Mouse (Mus musculus) midbrain, embryonic 10.5 days (tissue): ENCODE results near the gene Ncbp3. TPM values are rescaled to one million over a fixed set of nuclear protein-coding genes. Genes with fewer than 3 reads are reported as not detected.

Experiments
- DNase-seq: peaks from one replicate; pipeline ENCODE4 v3.0.0-alpha.2; 2017; ENCODE audit warnings: low spot score
- H3K27ac ChIP-seq: fragments of 300-500 bp; sonication (generic); replicated peaks from 2 replicates; pipeline ENCODE4 v1.5.1; 2016; ENCODE audit warnings: mild to moderate bottlenecking
- H3K27me3 ChIP-seq: fragments of 300-500 bp; sonication (generic); 2 replicates; pipeline ENCODE4 v1.6.1; 2016; ENCODE audit warnings: low read depth, mild to moderate bottlenecking; ENCODE audit not compliant: poor library complexity, severe bottlenecking
- H3K36me3 ChIP-seq: fragments of 300-500 bp; sonication (generic); 2 replicates; pipeline ENCODE4 v1.6.1; 2016; ENCODE audit warnings: mild to moderate bottlenecking, moderate library complexity
- H3K4me1 ChIP-seq: fragments of 300-500 bp; sonication (generic); 2 replicates; pipeline ENCODE4 v1.6.1; 2016
- H3K4me3 ChIP-seq: fragments of 300-500 bp; sonication (generic); 2 replicates; pipeline ENCODE4 v1.5.1; 2016; ENCODE audit warnings: mild to moderate bottlenecking, moderate library complexity
- H3K9me3 ChIP-seq: fragments of 300-500 bp; sonication (generic); replicated peaks from 2 replicates; pipeline ENCODE4 v1.6.1; 2016; ENCODE audit warnings: mild to moderate bottlenecking
- WGBS: fragments of 180-500 bp; shearing (Covaris S2); methylation state at CpG from one replicate; pipeline ENCODE4 v1.1.7; 2016; 5-methylcytosine and 5-hydroxymethylcytosine counted together
- polyA plus RNA-seq: library from polyadenylated mRNA; unstranded; fragments of >200 nt; fragmentation: Nextera tagmentation; extraction: Ambion mirVana; gene quantifications from 2 replicates; pipeline ENCODE4 v1.2.1, GENCODE M21; 2016

Ncbp3 gene
- polyA plus RNA-seq, 1 experiment from 2014 or later: 12.2 TPM

DNA sequence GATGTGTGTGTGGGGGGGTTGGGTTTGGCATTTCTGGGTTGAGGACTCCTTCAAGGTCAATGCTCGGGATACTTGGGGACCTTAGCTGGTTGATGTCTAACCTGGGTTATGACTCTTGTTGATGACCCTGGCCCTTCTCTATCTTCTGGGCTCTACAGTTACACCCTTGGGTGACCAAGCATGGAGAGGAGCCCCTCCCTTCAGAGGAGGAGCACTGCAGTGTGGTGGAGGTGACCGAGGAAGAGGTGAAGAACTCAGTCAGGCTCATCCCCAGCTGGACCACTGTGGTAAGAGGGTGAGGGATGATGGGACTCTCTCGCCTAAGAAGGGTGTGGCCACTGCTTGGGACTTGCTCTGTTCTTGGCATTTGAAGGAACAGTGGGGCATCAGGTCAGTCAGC is 9.9 kb upstream of the Ncbp3 start:
- 78% methylated on average over 3 of the region's 3 CpGs for WGBS

DNA sequence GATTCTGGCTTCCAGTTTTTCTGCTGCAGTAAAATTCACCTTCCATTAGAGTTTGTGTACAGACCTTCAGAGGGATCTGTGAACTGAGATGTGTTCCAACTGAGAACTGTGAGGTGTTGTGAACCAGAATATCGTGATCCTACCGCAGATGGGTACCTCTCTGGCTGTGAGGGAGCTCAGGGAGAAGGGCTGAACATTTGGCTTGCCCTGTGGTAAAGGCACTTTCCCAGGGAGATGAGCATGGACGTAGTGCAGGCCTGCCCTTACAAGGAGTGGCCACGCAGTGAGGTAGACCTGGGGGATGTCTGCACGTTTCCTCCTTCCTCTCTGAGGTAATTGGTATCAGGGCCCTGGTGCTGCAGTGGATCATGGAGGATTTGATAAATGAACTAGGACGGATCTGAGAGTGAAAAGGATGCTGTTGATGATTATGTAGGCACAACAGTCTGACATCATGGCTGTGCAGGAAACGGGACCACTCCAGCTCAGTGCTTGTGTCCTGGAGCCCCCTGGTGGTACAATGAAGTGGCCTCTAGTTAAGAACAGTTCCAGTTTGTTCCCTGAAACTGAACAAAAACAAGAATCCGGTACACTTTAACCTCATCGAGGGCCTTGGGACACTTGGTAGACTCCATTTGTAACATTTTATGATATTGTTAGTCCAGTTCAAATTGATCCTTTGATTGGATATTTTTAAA is 8.3 kb upstream of the Ncbp3 start:
- Histone ChIP-seq H3K36me3 (no peaks in the 10 kb centered on the region), H3K27me3 (no peaks in the 10 kb centered on the region), H3K4me1 (0 out of 2 replicates have a peak, but pooled peaks cover 6% of the 10 kb centered on the region), H3K4me3 (no peak overlapping the region), H3K9me3 (no peaks in the 10 kb centered on the region), H3K27ac (no peak overlapping the region)
- 64% methylated on average over 9 of the region's 9 CpGs for WGBS
- DNase-seq: peak; percentile 49

More for the DNA sequence above, 9.9 kb upstream of the Ncbp3 start:
- 0 out of 2 replicates have a peak, but pooled peaks cover 6% of the 10 kb centered on the region for H3K4me1 ChIP-seq
- no peaks in the 10 kb centered on the region for H3K36me3 ChIP-seq
- H3K27ac ChIP-seq: no peak overlapping the region
- H3K9me3 ChIP-seq: no peaks in the 10 kb centered on the region
- H3K27me3 ChIP-seq: no peaks in the 10 kb centered on the region
- no peak for DNase-seq
- no peak overlapping the region for H3K4me3 ChIP-seq

DNA sequence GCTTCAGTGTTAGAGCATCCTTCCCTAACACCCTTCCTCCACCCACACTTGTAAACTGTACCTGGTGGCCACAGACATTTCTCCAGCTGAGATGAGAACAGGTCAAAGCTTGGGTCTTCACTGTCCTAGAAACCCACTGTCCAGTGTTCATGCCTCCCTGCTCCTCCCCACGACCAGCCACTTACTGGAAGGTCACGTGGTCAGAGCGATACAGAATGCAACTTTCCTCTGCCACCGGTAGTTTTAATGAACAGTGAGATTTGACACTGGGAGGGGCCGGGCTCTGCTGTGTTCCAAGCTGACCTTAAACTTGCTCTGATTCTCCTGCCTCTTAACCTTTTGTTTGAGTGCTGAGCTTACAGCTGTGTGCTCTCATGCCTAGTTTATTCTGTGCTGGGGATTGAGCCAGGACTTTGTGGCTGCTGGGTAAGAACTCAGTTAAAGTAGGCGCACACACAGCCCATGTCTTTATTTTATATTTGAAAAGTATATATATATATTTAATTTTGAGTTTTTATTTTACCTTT is 3.3 kb upstream of the Ncbp3 start:
- no peak overlapping the region for H3K27ac ChIP-seq
- DNase-seq: no peak
- 73% methylated on average over 6 of the region's 6 CpGs for WGBS
- H3K4me1 ChIP-seq: peaks cover 11% of the 10 kb centered on the region
- no peaks in the 10 kb centered on the region for H3K36me3 ChIP-seq
- no peaks in the 10 kb centered on the region for H3K9me3 ChIP-seq
- no peak overlapping the region for H3K4me3 ChIP-seq
- H3K27me3 ChIP-seq: no peaks in the 10 kb centered on the region

DNA sequence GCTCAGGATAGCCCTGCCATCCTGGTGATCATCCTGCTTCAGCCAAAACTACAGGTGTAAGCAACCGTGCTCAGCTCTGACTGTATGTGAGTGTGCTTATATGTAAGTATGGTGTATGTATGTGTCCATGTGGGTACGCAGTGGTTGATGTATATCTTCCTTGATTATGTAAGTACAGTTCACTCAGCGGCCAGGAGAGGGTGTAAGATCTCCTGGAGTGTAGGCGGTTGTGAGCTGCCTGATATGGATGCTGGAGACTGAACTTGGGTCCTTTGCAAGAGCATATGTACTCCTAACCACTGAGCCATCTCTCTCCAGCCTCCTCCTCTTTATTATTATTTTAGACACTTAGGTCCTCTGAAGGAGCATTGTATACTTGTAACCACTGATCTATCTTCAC is 2.8 kb upstream of the Ncbp3 start:
- Histone ChIP-seq H3K27me3 (no peaks in the 10 kb centered on the region), H3K4me1 (peaks cover 15% of the 10 kb centered on the region), H3K4me3 (no peak overlapping the region), H3K27ac (no peak overlapping the region), H3K36me3 (peaks cover 1% of the 10 kb centered on the region), H3K9me3 (no peaks in the 10 kb centered on the region)
- WGBS: 71% methylated on average over 4 of the region's 4 CpGs
- no peak for DNase-seq

DNA sequence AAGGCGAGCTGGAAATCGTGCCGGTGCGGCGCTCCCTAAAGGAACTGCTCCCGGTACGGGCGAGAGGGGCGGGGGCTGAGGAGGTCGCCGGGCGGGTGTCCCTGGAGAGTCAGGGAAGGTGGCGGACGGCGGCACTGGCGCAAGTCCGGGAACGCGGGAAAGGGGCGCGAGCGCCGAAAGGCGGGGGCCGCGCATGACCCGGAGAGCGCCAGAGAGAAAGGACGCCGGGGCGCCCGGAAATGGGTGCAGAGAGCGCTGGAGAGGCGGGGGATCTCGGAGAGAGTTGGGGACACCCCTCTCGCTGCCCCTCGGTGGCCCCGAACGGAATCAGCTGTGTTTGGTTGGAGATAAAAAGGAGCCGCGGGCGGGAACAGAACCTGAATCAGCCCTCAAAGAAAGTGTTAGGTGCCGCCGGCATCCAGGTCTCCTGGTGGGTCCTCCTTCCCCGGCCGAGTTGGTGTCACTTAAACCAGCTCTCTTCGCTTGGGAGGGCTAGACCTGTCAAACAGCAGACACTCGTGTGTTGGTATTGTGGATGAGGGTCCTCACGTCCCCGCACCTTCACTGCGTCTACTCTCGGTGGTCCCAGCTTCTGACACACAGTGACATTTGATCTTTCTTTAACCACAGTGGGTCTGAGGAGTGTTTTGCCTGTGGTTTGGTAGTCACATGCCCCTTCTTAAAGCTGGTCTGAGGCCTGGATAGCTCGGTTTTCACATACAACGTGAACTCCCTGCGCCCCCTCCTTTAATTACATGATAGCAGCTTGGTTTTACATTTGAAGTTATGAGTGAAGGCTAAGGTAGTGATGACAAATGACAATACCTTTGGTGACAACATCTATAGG is 670 bp downstream of the Ncbp3 start:
- Histone ChIP-seq H3K4me1 (peaks cover 15% of the 10 kb centered on the region), H3K9me3 (no peaks in the 10 kb centered on the region), H3K27ac (peak overlapping the region; percentile 96), H3K4me3 (peak overlapping the region; percentile 69), H3K27me3 (no peaks in the 10 kb centered on the region), H3K36me3 (peaks cover 34% of the 10 kb centered on the region)
- WGBS: 1% methylated on average over 55 of the region's 55 CpGs
- DNase-seq: no peak

DNA sequence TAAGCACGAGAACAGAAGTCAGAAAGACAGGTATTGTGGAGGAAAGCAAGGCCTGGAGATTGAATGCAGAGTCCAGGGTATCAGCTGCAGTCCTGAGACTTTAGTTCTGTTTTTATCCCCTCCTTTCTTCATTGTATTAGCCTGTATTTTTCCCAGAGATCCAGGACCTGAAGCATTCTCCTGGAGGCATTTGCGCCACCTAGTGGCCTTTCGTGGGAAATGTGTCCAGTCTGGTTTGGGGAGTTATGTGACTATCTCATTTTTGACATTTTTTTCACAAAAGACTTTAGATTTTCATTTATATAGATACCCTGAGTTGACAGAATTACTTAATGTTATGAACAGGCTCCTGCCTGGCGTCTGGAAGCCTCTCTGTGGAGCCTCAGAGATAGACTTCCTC is 1.8 kb downstream of the Ncbp3 start:
- Histone ChIP-seq H3K36me3 (peaks cover 45% of the 10 kb centered on the region), H3K27me3 (no peaks in the 10 kb centered on the region), H3K4me1 (peaks cover 15% of the 10 kb centered on the region), H3K27ac (0 out of 2 replicates have a peak overlapping the region, but pooled peaks have one; percentile 33), H3K9me3 (no peaks in the 10 kb centered on the region), H3K4me3 (peak overlapping the region; percentile 69)
- peak; percentile 77 for DNase-seq
- WGBS: 7% methylated on average over 4 of the region's 4 CpGs

DNA sequence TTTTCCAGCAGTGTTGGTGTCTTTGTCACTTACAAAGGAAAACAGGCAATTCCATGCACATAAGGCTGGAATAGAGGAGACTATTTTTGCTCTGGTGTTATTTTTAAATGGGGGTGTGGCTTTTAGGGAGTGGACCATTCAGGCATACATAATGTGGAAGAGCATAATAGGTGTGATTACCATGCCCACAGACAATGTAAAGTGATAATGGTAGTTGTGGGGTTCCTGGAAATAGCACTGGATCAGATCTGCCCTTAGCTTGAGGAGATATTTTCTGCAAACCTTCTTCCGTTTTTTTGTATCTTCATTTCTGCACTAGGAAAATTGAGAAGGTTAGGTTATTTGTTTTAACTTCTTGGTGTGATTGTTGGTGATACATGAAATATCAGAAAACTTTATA is 5.2 kb downstream of the Ncbp3 start:
- H3K4me3 ChIP-seq: no peak overlapping the region
- peaks cover 80% of the 10 kb centered on the region for H3K36me3 ChIP-seq
- peaks cover 15% of the 10 kb centered on the region for H3K4me1 ChIP-seq
- H3K27me3 ChIP-seq: no peaks in the 10 kb centered on the region
- DNase-seq: no peak
- WGBS: 86% methylated on average over 1 of the region's 1 CpGs
- H3K27ac ChIP-seq: no peak overlapping the region
- no peaks in the 10 kb centered on the region for H3K9me3 ChIP-seq

DNA sequence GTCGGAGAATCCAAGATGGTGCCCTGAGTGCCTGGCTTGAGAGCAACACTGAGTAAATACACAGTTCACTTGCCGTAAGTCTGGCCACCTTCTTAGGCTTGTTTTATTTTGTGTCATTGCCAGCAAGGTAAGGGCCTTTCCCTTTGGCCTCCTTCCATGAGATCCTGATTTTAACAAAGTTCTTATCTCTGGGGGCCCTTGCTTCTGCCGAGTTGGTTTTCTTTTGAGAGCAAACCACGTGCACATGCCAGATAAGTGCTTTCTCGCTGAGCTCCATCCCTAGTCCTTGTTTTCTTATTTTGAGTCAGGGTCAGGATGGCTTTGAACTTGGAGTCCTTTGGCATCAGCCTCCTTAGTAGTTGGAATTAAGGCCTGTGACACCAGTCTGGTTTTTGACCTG is 10.1 kb downstream of the Ncbp3 start:
- Histone ChIP-seq H3K36me3 (peaks cover 98% of the 10 kb centered on the region), H3K27me3 (no peaks in the 10 kb centered on the region), H3K4me1 (no peaks in the 10 kb centered on the region), H3K27ac (no peak overlapping the region), H3K4me3 (no peak overlapping the region), H3K9me3 (no peaks in the 10 kb centered on the region)
- DNase-seq: no peak
- 89% methylated on average over 5 of the region's 5 CpGs for WGBS

DNA sequence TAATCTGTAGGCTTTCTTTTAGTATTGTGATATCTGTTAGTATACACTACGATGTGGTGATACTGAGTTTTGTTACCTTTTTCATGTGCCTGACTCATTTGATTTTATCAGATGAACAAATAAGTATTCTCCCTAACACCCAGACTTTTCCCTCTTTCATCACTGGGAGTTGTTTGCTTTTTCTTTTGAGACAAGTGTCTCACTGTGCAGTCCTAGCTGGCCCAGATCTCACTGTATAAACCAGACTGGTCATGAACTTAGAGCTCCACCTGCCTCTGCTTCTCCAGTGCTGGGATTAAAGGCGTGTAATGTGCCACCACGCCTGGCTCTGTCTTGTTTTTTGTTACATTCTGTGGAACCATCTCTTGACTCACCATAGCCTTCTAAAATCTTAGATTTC is 12.0 kb downstream of the Ncbp3 start:
- 94% methylated on average over 3 of the region's 3 CpGs for WGBS
- no peaks in the 10 kb centered on the region for H3K9me3 ChIP-seq
- no peaks in the 10 kb centered on the region for H3K4me1 ChIP-seq
- DNase-seq: no peak
- H3K27me3 ChIP-seq: no peaks in the 10 kb centered on the region
- H3K36me3 ChIP-seq: peaks cover 85% of the 10 kb centered on the region
- H3K4me3 ChIP-seq: no peak overlapping the region
- no peak overlapping the region for H3K27ac ChIP-seq

DNA sequence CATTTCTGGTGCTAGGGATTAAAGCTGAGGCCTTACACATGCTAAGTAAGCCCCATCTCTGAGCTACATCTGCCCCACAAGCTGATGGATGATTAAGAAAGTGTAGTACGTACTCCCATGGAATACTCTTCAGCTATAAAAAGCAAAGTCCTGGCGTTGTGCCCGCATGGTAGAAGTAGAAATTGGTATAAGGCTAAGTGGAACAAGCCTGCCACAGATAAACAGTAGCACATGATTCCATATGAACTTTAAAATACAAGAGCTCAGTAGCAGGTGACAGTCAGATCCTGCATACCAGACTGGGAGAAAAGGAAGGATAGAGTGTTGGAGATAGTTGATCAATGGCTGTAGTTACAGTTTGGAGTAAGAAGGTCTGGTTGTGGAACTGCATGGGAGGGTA is 13.8 kb downstream of the Ncbp3 start:
- no peak overlapping the region for H3K4me3 ChIP-seq
- no peaks in the 10 kb centered on the region for H3K4me1 ChIP-seq
- H3K27me3 ChIP-seq: no peaks in the 10 kb centered on the region
- no peaks in the 10 kb centered on the region for H3K9me3 ChIP-seq
- no peak overlapping the region for H3K27ac ChIP-seq
- H3K36me3 ChIP-seq: peaks cover 79% of the 10 kb centered on the region
- WGBS: 95% methylated on average over 3 of the region's 3 CpGs
- no peak for DNase-seq

DNA sequence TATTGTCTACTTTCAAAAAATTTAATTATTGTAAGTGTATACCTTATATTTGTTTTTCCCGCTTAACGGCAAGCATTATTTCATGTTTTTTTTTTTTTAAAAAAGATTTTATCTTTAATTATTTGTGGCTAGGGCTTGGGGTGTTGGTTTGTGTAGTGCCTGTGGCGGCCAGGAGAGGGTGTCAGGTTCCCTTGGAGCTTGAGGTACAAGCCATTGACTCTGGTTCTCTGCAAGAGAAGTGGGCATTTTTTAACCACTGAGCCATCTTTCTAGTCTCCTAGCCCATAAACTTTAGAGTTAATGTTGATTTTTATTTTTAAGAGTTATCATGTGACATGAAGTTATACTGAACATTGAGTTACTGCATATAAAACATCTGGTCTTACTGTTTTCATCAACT is 24.3 kb downstream of the Ncbp3 start:
- DNase-seq: no peak
- 88% methylated on average over 3 of the region's 3 CpGs for WGBS
- Histone ChIP-seq H3K27ac (no peak overlapping the region), H3K4me3 (no peak overlapping the region), H3K4me1 (peaks cover 4% of the 10 kb centered on the region; the same call in 1 of the 2 replicates), H3K36me3 (peaks cover 98% of the 10 kb centered on the region), H3K9me3 (no peaks in the 10 kb centered on the region), H3K27me3 (no peaks in the 10 kb centered on the region)

DNA sequence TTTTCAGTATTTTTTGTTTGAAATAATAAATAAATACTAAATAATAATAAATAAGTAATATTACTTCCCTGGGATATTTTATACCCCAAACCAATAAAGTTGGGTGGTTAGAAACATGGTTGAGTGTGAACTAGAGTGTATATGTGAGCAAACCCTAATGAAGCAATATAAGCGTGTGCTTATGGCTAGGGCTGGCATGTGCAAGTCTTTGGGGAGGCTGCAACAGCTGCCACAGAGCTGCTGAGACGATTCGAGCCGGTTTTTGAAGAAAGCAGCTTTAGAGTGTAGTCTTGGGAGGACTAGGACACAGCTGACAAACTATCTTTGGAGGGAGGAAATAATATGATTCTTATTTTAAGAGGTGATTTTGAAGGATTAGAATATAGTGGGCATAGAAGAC is 28.7 kb downstream of the Ncbp3 start:
- Histone ChIP-seq H3K36me3 (peaks cover 98% of the 10 kb centered on the region), H3K9me3 (no peaks in the 10 kb centered on the region), H3K4me3 (no peak overlapping the region), H3K4me1 (peaks cover 4% of the 10 kb centered on the region; the same call in 1 of the 2 replicates), H3K27me3 (no peaks in the 10 kb centered on the region), H3K27ac (no peak overlapping the region)
- WGBS: 88% methylated on average over 4 of the region's 4 CpGs
- no peak for DNase-seq

DNA sequence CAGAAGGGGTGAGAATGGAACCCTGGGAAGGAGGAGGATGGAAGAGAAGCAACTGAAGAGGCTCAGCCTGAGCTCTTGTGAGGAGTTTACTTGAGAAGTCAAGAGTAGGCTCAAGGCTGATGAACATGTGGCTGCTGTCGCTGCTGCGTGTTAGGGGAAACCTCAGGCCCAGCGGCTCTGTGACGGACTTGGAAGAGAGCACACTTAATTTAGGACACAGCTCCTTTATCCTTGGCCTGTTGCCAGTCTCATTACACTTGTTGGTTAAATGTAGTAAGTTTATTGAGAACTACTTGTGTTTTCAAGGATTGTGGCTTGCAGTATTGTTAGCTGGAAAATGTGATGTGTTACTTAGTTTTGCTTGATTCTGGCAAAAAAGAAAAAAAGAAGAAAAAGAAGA is 29.1 kb downstream of the Ncbp3 start:
- peaks cover 4% of the 10 kb centered on the region; the same call in 1 of the 2 replicates for H3K4me1 ChIP-seq
- peaks cover 98% of the 10 kb centered on the region for H3K36me3 ChIP-seq
- no peaks in the 10 kb centered on the region for H3K27me3 ChIP-seq
- WGBS: 83% methylated on average over 4 of the region's 4 CpGs
- no peaks in the 10 kb centered on the region for H3K9me3 ChIP-seq
- no peak overlapping the region for H3K4me3 ChIP-seq
- DNase-seq: no peak
- H3K27ac ChIP-seq: no peak overlapping the region
